Mouse (Mus musculus): ENCODE data around the gene Gja5. TPM values are rescaled to one million over a fixed set of nuclear protein-coding genes. Genes with fewer than 3 reads are reported as not detected.

Gja5 gene
- polyA plus RNA-seq, 1 experiment from 2014 or later: 28.6 TPM

DNA sequence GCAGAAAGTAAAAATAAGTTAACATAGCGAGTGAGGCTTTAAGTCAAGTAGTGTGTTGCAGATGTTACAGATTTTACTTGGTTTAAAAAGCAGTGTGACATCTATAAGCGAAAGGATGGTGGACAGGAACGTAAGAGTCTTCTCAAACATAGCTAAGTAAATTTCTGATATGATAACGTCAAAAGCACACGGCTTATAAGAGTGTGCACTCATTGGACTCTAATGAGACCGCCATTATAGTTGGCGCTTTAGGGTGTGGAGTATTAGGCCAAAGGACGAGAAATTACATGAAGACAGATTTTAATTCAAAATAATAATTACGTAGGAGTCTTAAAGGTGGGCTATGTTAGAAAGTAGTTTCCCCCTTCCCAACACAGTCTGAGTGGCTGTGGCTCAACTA, 1.1 kb downstream of the Gja5 start:
- peaks cover 6% of the 10 kb centered on the region for H3K4me1 ChIP-seq (replicated peaks; ENCODE audit: control insufficient read depth, insufficient read depth, low read length)
- 38% methylated on average over 9 of the region's 9 CpGs for WGBS
- H3K4me2 ChIP-seq (ENCODE audit: low read depth, low read length): peak overlapping the region; percentile 91
- no peak overlapping the region for H3K27ac ChIP-seq (ENCODE audit: low read length)
- no peak for ATAC-seq (ENCODE audit: low read depth)
- H3K9ac ChIP-seq (ENCODE audit: low read length): peak overlapping the region; percentile 90
- peaks cover 4% of the 10 kb centered on the region; the same call in 1 of the 2 replicates for H3K27me3 ChIP-seq (ENCODE audit: control insufficient read depth, insufficient read depth, low read depth, low read length)
- H3K9me3 ChIP-seq (ENCODE audit: control insufficient read depth, low read length): no peaks in the 10 kb centered on the region
- no peaks in the 10 kb centered on the region for H3K36me3 ChIP-seq (ENCODE audit: control insufficient read depth, insufficient read depth, low read length)
- peak overlapping the region; percentile 100 for H3K4me3 ChIP-seq (ENCODE audit: low read length)

- 68% methylated on average over 7 of the region's 7 CpGs for WGBS
- Histone ChIP-seq H3K9me3 (ENCODE audit: control insufficient read depth, low read length) (no peaks in the 10 kb centered on the region), H3K27me3 (ENCODE audit: control insufficient read depth, insufficient read depth, low read depth, low read length) (no peaks in the 10 kb centered on the region), H3K27ac (ENCODE audit: low read length) (no peak overlapping the region), H3K4me3 (ENCODE audit: low read length) (no peak overlapping the region), H3K4me1 (replicated peaks; ENCODE audit: control insufficient read depth, insufficient read depth, low read length) (no peaks in the 10 kb centered on the region), H3K36me3 (ENCODE audit: control insufficient read depth, insufficient read depth, low read length) (no peaks in the 10 kb centered on the region), H3K9ac (ENCODE audit: low read length) (no peak overlapping the region), H3K4me2 (ENCODE audit: low read depth, low read length) (no peak overlapping the region)
- ATAC-seq (ENCODE audit: low read depth): no peak
Measured at GRCm38 (mm10) chr3:96920991-96921390, 16.5 kb downstream of the Gja5 start.

DNA sequence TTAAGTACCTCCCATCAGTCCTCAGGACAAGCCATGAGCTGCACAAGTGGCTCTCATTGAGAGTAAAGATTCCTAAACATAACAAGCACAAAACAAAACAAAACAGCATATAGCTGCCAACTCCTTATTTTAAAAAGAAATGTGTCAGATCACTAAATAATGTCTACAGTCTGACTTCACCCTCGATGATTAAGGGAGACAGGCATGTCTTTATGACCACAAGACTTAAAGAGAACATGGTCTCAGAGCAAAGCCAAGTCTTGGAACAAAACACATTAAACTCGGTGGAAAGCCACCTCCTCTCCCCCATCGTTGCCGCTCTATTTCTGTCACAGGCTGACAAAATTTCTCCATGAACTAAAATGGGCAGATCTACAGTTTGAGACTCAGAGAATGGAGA, 20.1 kb downstream of the Gja5 start:
- 86% methylated on average over 4 of the region's 4 CpGs for WGBS
- no peaks in the 10 kb centered on the region for H3K9me3 ChIP-seq (ENCODE audit: control insufficient read depth, low read length)

DNA sequence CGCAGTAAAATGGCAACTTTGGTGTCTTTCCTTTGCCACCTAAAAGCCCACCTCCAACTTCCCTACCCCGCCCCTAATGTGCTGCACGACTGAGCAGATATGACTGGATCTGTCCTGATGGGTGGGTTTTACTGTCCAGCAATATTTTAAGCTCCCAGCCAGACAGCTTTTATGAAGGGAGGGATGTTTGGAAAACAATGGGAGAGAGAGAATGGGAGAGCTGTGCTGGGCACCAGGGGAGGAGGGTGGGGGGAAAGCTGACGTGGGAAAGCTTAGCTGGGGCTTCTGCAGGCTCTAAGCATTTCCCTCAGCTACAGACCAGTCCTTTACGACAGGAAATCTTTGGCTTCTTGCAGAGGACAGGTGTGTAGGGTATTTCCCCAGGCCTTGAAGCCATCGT, 21.4 kb downstream of the Gja5 start, which contains the start of gene Gja8:
Gja8 (minus strand) TSS at position 101 of the 400 bp plus-strand sequence.
- Histone ChIP-seq H3K4me2 (ENCODE audit: low read depth, low read length) (no peak within 1 kb of the TSS), H3K27me3 (ENCODE audit: control insufficient read depth, insufficient read depth, low read depth, low read length) (no peaks in the 10 kb centered on the region), H3K9me3 (ENCODE audit: control insufficient read depth, low read length) (no peaks in the 10 kb centered on the region), H3K4me3 (ENCODE audit: low read length) (no peak within 1 kb of the TSS), H3K36me3 (ENCODE audit: control insufficient read depth, insufficient read depth, low read length) (no peaks in the 10 kb centered on the region), H3K27ac (ENCODE audit: low read length) (no peak within 1 kb of the TSS), H3K4me1 (replicated peaks; ENCODE audit: control insufficient read depth, insufficient read depth, low read length) (no peaks in the 10 kb centered on the region), H3K9ac (ENCODE audit: low read length) (no peak within 1 kb of the TSS)
- 66% methylated on average over 6 of the region's 6 CpGs for WGBS
- no peak for ATAC-seq (ENCODE audit: low read depth)

More for the DNA sequence above, 20.1 kb downstream of the Gja5 start:
- Histone ChIP-seq H3K27me3 (ENCODE audit: control insufficient read depth, insufficient read depth, low read depth, low read length) (no peaks in the 10 kb centered on the region), H3K4me2 (ENCODE audit: low read depth, low read length) (no peak overlapping the region), H3K4me1 (replicated peaks; ENCODE audit: control insufficient read depth, insufficient read depth, low read length) (no peaks in the 10 kb centered on the region), H3K9ac (ENCODE audit: low read length) (no peak overlapping the region), H3K4me3 (ENCODE audit: low read length) (no peak overlapping the region), H3K27ac (ENCODE audit: low read length) (no peak overlapping the region), H3K36me3 (ENCODE audit: control insufficient read depth, insufficient read depth, low read length) (no peaks in the 10 kb centered on the region)
- no peak for ATAC-seq (ENCODE audit: low read depth)

DNA sequence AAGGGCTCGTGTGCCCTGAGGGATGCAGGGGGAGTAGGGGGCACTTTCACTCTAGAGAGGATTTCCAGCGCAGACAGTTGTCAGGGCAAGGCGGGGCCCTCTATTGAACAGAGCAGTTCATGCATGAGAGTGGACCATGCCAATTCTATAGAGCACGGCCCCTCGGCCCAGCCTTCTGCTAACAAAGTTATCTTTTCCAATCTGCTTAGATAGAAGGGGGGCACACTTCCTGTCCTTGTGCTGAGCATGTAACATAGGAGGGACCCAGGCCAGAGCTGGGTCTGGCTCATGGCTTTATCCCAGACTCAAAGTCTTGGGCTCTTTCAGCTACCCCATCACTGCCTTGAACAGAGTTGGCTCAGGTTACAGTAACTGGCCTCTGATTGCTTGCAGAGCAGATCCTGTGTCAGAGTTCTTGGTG, 26.8 kb downstream of the Gja5 start:
- Histone ChIP-seq H3K9ac (ENCODE audit: low read length) (no peak overlapping the region), H3K4me3 (ENCODE audit: low read length) (no peak overlapping the region), H3K9me3 (ENCODE audit: control insufficient read depth, low read length) (no peaks in the 10 kb centered on the region), H3K27ac (ENCODE audit: low read length) (no peak overlapping the region), H3K36me3 (ENCODE audit: control insufficient read depth, insufficient read depth, low read length) (no peaks in the 10 kb centered on the region), H3K4me2 (ENCODE audit: low read depth, low read length) (no peak overlapping the region), H3K27me3 (ENCODE audit: control insufficient read depth, insufficient read depth, low read depth, low read length) (no peaks in the 10 kb centered on the region), H3K4me1 (replicated peaks; ENCODE audit: control insufficient read depth, insufficient read depth, low read length) (no peaks in the 10 kb centered on the region)
- no peak for ATAC-seq (ENCODE audit: low read depth)
- 44% methylated on average over 5 of the region's 5 CpGs for WGBS

GRCm38 (mm10) chr3:96936241-96936640, 31.7 kb downstream of the Gja5 start:
- no peaks in the 10 kb centered on the region for H3K36me3 ChIP-seq (ENCODE audit: control insufficient read depth, insufficient read depth, low read length)
- H3K4me3 ChIP-seq (ENCODE audit: low read length): no peak overlapping the region
- ATAC-seq (ENCODE audit: low read depth): no peak
- no peaks in the 10 kb centered on the region for H3K9me3 ChIP-seq (ENCODE audit: control insufficient read depth, low read length)
- H3K9ac ChIP-seq (ENCODE audit: low read length): no peak overlapping the region
- no peaks in the 10 kb centered on the region for H3K27me3 ChIP-seq (ENCODE audit: control insufficient read depth, insufficient read depth, low read depth, low read length)
- no peak overlapping the region for H3K27ac ChIP-seq (ENCODE audit: low read length)
- H3K4me2 ChIP-seq (ENCODE audit: low read depth, low read length): no peak overlapping the region
- WGBS: 8% methylated on average over 6 of the region's 6 CpGs
- H3K4me1 ChIP-seq (replicated peaks; ENCODE audit: control insufficient read depth, insufficient read depth, low read length): 0 out of 2 replicates have a peak, but pooled peaks cover 3% of the 10 kb centered on the region

- no peak overlapping the region for H3K4me2 ChIP-seq (ENCODE audit: low read depth, low read length)
- no peaks in the 10 kb centered on the region for H3K36me3 ChIP-seq (ENCODE audit: control insufficient read depth, insufficient read depth, low read length)
- H3K27me3 ChIP-seq (ENCODE audit: control insufficient read depth, insufficient read depth, low read depth, low read length): no peaks in the 10 kb centered on the region
- WGBS: 26% methylated on average over 5 of the region's 5 CpGs
- no peak for ATAC-seq (ENCODE audit: low read depth)
- no peak overlapping the region for H3K4me3 ChIP-seq (ENCODE audit: low read length)
- 0 out of 2 replicates have a peak, but pooled peaks cover 3% of the 10 kb centered on the region for H3K4me1 ChIP-seq (replicated peaks; ENCODE audit: control insufficient read depth, insufficient read depth, low read length)
- H3K9ac ChIP-seq (ENCODE audit: low read length): no peak overlapping the region
- no peak overlapping the region for H3K27ac ChIP-seq (ENCODE audit: low read length)
- no peaks in the 10 kb centered on the region for H3K9me3 ChIP-seq (ENCODE audit: control insufficient read depth, low read length)
Measured at GRCm38 (mm10) chr3:96937606-96938005, 33.1 kb downstream of the Gja5 start.

DNA sequence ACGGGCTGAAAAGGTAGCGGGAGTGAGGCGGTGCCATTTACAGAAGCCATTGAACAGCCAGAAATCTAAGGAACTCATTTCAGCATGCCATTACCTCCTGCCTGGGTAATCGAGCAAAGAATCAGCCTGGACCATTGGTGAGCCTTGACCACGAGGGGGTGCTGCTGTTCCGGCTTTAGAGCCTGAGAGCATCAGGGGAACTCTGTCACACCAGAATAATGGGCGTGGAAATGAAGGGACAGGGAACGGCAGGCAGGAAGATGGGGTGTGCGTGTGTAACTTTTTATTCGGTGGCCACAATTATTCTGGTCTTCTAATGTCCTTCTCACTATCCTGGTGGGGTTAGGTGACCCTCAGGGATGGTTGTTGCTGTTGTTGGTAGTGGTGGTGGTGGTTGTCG, 34.2 kb downstream of the Gja5 start:
- peak overlapping the region; percentile 15; the same call in 1 of the 2 replicates for H3K4me3 ChIP-seq (ENCODE audit: low read length)
- WGBS: 8% methylated on average over 11 of the region's 11 CpGs

GRCm38 (mm10) chr3:96942706-96943105, 38.2 kb downstream of the Gja5 start:
- WGBS: 78% methylated on average over 2 of the region's 2 CpGs
- peaks cover 3% of the 10 kb centered on the region for H3K9me3 ChIP-seq (ENCODE audit: control insufficient read depth, low read length)
- H3K27me3 ChIP-seq (ENCODE audit: control insufficient read depth, insufficient read depth, low read depth, low read length): no peaks in the 10 kb centered on the region
- H3K27ac ChIP-seq (ENCODE audit: low read length): no peak overlapping the region
- no peak overlapping the region for H3K4me2 ChIP-seq (ENCODE audit: low read depth, low read length)
- H3K9ac ChIP-seq (ENCODE audit: low read length): no peak overlapping the region
- no peak for ATAC-seq (ENCODE audit: low read depth)
- H3K4me3 ChIP-seq (ENCODE audit: low read length): no peak overlapping the region
- H3K4me1 ChIP-seq (replicated peaks; ENCODE audit: control insufficient read depth, insufficient read depth, low read length): 0 out of 2 replicates have a peak, but pooled peaks cover 3% of the 10 kb centered on the region
- H3K36me3 ChIP-seq (ENCODE audit: control insufficient read depth, insufficient read depth, low read length): no peaks in the 10 kb centered on the region

More for the DNA sequence above, 34.2 kb downstream of the Gja5 start:
- no peaks in the 10 kb centered on the region for H3K36me3 ChIP-seq (ENCODE audit: control insufficient read depth, insufficient read depth, low read length)
- peak; percentile 88 for ATAC-seq (ENCODE audit: low read depth)
- H3K27me3 ChIP-seq (ENCODE audit: control insufficient read depth, insufficient read depth, low read depth, low read length): no peaks in the 10 kb centered on the region
- peak overlapping the region; percentile 27 for H3K4me2 ChIP-seq (ENCODE audit: low read depth, low read length)
- H3K27ac ChIP-seq (ENCODE audit: low read length): no peak overlapping the region
- H3K4me1 ChIP-seq (replicated peaks; ENCODE audit: control insufficient read depth, insufficient read depth, low read length): 0 out of 2 replicates have a peak, but pooled peaks cover 3% of the 10 kb centered on the region
- peaks cover 3% of the 10 kb centered on the region for H3K9me3 ChIP-seq (ENCODE audit: control insufficient read depth, low read length)
- no peak overlapping the region for H3K9ac ChIP-seq (ENCODE audit: low read length)

Data from lung, embryonic 16.5 days (tissue).